Mouse (Mus musculus) kidney, postnatal 0 days (tissue): ENCODE data around the gene Ikzf1. TPM values are rescaled to one million over a fixed set of nuclear protein-coding genes. Genes with fewer than 3 reads are reported as not detected.

Source experiments
- ATAC-seq: fragments of 200-750 bp; cut with Nextera tagmentation; replicated peaks from 2 replicates; pipeline ENCODE4 v1.8.0; 2017; ENCODE audit warnings: low read depth, moderate number of reproducible peaks, moderate TSS enrichment, moderate library complexity; ENCODE audit not compliant: low FRiP score
- DNase-seq: peaks from one replicate; pipeline ENCODE4 v3.0.0-alpha.2; 2016; ENCODE audit warnings: low spot score
- H3K27ac ChIP-seq: fragments of 300-500 bp; sonication (generic); 2 replicates; pipeline ENCODE4 v1.5.1; 2014; ENCODE audit warnings: mild to moderate bottlenecking
- H3K27me3 ChIP-seq: fragments of 300-500 bp; sonication (generic); 2 replicates; pipeline ENCODE4 v1.6.1; 2014; ENCODE audit warnings: low read length, mixed read lengths; ENCODE audit not compliant: insufficient read depth
- H3K36me3 ChIP-seq: fragments of 300-500 bp; sonication (generic); 2 replicates; pipeline ENCODE4 v1.6.1; 2014; ENCODE audit warnings: low read length, mixed read lengths; ENCODE audit not compliant: insufficient read depth
- H3K4me1 ChIP-seq: fragments of 300-500 bp; sonication (generic); replicated peaks from 2 replicates; pipeline ENCODE4 v1.6.1; 2014; ENCODE audit warnings: antibody characterized with exemption, low read length, mixed read lengths; ENCODE audit not compliant: insufficient read depth
- H3K4me2 ChIP-seq: fragments of 300-500 bp; sonication (generic); 2 replicates; pipeline ENCODE4 v1.6.1; 2014; ENCODE audit warnings: mild to moderate bottlenecking, low read length, moderate library complexity, mixed read lengths
- H3K4me3 ChIP-seq: fragments of 300-500 bp; sonication (generic); replicated peaks from 2 replicates; pipeline ENCODE4 v1.5.1; 2014; ENCODE audit warnings: low read depth, low read length
- H3K9ac ChIP-seq: fragments of 300-500 bp; sonication (generic); 2 replicates; pipeline ENCODE4 v1.6.1; 2014; ENCODE audit warnings: low read depth, low read length
- H3K9me3 ChIP-seq: fragments of 300-500 bp; sonication (generic); replicated peaks from 2 replicates; pipeline ENCODE4 v1.6.1; 2016; ENCODE audit warnings: low read length, inconsistent platforms, mixed read lengths
- CTCF ChIP-seq: IDR thresholded peaks from 2 replicates; pipeline ENCODE4 v1.5.1; 2016; ENCODE audit warnings: antibody characterized with exemption, low read depth, mild to moderate bottlenecking, moderate library complexity
- WGBS: fragments of 180-500 bp; shearing (Covaris S2); extraction: QIAGEN DNeasy Blood & Tissue Kit; methylation state at CpG from one replicate; pipeline ENCODE4 v1.1.7; 2014; 5-methylcytosine and 5-hydroxymethylcytosine counted together
- polyA plus RNA-seq: library from polyadenylated mRNA; unstranded; fragments of >200 nt; fragmentation: Nextera tagmentation; extraction: Ambion mirVana; gene quantifications from 2 replicates; pipeline ENCODE4 v1.2.1, GENCODE M21; 2015

Gene Ikzf1
- polyA plus RNA-seq, 1 experiment from 2014 or later = 0.63 TPM

DNA sequence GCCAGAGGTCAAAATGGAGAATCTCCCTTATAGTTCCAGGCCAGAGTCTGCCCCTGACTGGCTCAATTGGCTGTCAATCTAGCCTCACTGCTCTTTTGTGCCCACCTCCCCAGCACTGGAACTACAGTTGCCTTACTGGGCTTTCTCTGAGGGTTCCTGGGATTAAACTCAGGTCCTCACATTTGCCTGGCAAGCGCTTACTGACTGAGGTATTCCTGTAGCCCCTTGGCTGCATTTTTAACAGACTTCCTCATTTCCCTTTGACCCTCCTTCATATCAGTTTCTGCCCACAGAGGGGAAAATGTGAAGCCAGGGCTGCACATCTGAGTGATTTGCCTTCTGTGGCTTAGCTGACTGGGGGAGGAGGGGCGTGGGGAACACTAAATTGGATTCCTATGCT is 9.3 kb downstream of the Ikzf1 start:
- Histone ChIP-seq H3K36me3 (no peaks in the 10 kb centered on the region), H3K9ac (no peak overlapping the region), H3K4me3 (no peak overlapping the region), H3K4me2 (no peak overlapping the region), H3K9me3 (no peaks in the 10 kb centered on the region), H3K27me3 (no peaks in the 10 kb centered on the region), H3K27ac (no peak overlapping the region), H3K4me1 (no peaks in the 10 kb centered on the region)
- DNase-seq (no peak), ATAC-seq (no peak)
- WGBS = 64% methylated on average over 2 of the region's 2 CpGs
- TF ChIP-seq CTCF = no peak

DNA sequence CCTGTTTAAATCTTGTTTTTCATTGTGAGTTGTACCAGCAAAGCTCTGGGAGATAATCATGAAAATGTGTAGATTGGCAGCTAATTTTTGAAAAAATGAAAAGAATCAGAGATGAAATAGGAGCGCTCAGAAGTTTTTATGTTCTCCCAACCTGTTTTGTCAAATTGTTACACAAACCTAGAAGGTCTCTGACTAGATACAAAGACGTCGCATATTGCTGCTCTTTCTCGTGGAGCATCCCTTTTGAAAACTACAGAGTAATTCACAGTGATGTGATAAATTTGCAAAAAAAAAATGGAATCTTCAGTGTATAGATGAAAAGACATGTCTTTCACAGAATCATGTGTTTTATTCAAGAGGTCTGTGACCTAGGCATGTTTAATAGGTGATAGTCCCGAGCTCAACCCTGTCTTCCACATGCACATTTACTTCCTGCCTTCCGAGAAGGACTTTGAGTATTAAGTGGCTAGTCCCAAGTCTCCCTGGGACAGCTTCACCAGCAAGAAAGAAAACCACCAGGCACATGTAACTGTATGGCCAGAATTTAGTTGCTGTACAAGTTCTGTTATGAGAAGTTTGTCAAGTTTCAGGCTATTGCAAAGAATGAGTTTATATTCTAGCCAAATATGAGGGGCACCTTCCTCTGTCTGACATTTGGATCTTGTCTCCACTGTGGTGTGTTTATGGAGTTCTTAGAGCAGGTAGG is 9.8 kb downstream of the Ikzf1 start:
- DNase-seq (no peak), ATAC-seq (no peak)
- Histone ChIP-seq H3K4me1 (no peaks in the 10 kb centered on the region), H3K9me3 (no peaks in the 10 kb centered on the region), H3K4me2 (no peak overlapping the region), H3K4me3 (no peak overlapping the region), H3K9ac (no peak overlapping the region), H3K27ac (no peak overlapping the region), H3K27me3 (no peaks in the 10 kb centered on the region), H3K36me3 (no peaks in the 10 kb centered on the region)
- TF ChIP-seq CTCF = no peak
- 79% methylated on average over 6 of the region's 6 CpGs for WGBS

DNA sequence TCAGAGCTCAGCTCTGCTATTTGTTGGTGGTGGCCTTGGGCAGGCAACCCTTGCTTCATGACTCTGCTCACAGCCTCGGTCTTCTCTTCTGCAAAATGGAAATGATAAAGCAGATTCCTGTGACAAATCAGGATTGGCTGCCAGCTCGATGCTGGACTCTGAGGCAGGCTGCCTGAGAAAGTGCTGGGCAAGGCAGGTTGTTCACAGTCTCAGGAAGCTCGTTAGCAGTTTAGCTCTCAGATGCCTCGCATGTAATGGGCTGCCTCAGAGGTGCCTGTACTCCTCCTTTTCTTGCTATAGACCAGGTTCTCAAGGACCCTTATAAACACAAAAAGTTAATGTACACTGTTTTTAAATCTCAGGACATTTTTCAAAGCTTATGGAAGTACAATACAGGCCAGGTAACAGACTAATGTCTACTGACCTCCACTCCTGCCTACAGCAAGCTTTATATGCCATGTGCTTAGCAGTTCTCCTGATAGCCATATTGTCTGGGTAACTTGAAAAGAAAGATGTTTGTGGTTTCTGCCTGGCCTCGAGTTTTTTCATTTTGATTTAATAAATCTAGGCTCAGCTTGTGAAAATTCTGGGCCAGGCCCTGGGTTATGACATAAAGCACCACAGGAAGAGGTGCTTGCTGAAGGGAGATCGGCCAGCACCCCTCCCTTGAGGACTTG is 10.5 kb downstream of the Ikzf1 start:
- WGBS = 64% methylated on average over 6 of the region's 6 CpGs
- Histone ChIP-seq H3K9ac (no peak overlapping the region), H3K4me3 (no peak overlapping the region), H3K27me3 (no peaks in the 10 kb centered on the region), H3K4me1 (no peaks in the 10 kb centered on the region), H3K27ac (no peak overlapping the region), H3K36me3 (no peaks in the 10 kb centered on the region), H3K4me2 (no peak overlapping the region), H3K9me3 (no peaks in the 10 kb centered on the region)
- no peak for ATAC-seq
- no peak for TF ChIP-seq CTCF
- no peak for DNase-seq

DNA sequence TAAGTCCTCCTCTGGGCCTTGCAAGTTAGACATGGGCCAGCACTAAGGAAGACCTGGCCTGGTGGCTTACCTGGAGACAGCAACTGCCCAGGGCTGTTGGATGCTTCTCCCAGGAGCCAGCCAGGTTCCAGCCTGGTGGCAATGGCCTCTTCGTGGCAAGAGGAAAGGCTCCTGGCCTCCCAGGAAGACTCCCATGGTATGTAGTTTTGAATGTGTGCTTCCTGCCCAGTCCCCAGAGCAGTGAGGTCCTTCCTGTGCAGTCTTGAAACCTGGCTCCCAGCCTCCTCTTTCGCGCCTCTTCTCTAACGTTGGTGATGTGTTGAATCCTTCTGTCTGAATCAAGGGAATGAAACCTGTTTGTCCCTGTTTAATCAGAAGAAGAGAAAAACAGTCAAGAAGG is 11.1 kb downstream of the Ikzf1 start:
- WGBS = 75% methylated on average over 4 of the region's 4 CpGs
- no peak overlapping the region for H3K4me2 ChIP-seq
- no peaks in the 10 kb centered on the region for H3K4me1 ChIP-seq

DNA sequence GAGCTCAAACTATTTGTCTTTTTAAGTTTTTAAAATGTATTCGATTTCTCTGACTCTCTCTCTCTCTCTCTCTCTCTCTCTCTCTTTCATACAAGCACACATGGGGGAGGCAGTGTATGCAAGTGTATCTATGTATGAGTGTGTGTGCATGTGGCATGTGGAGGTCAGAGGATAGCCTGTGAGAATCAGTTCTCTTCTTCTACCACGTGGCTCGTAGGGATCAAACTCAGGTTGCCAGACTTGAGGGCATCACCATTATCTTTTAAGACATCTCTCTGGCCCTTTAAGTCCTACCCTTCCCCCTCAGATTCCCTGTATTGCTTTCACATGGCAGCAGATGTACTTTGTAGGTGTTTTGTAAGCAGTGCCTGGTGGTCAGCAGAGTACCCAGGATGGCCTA is 12.0 kb downstream of the Ikzf1 start:
- Histone ChIP-seq H3K27me3 (no peaks in the 10 kb centered on the region), H3K27ac (no peak overlapping the region), H3K9ac (no peak overlapping the region), H3K36me3 (no peaks in the 10 kb centered on the region), H3K4me1 (no peaks in the 10 kb centered on the region), H3K4me2 (no peak overlapping the region), H3K4me3 (no peak overlapping the region), H3K9me3 (no peaks in the 10 kb centered on the region)
- ATAC-seq (no peak), DNase-seq (no peak)
- WGBS = 81% methylated on average over 3 of the region's 3 CpGs
- TF ChIP-seq CTCF = no peak

More for the DNA sequence above, 11.1 kb downstream of the Ikzf1 start:
- H3K9ac ChIP-seq = no peak overlapping the region
- H3K27me3 ChIP-seq = no peaks in the 10 kb centered on the region
- H3K9me3 ChIP-seq = no peaks in the 10 kb centered on the region
- no peak overlapping the region for H3K27ac ChIP-seq
- TF ChIP-seq CTCF = no peak
- H3K36me3 ChIP-seq = no peaks in the 10 kb centered on the region
- DNase-seq (no peak), ATAC-seq (no peak)
- no peak overlapping the region for H3K4me3 ChIP-seq

DNA sequence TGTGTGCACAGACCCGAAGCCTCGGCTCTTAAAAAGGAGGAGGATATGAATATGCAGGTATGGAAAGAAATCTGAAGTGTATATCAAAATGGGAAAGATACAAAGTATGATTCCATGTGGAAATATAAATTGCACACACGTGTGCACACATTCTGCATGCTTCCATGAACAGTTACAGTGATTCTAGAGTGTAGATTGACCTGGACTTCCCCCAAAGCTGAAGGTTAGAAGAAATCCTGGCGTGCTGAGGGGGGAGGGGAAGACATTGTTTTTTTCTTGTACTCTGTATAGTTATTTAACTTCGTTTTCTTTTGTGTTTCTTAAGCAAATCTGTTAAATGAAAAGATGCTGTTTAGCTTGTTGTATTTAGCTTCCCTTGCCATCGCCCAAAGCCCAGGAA is 16.6 kb downstream of the Ikzf1 start:
- H3K27me3 ChIP-seq = no peaks in the 10 kb centered on the region

More for the DNA sequence above, 16.6 kb downstream of the Ikzf1 start:
- Histone ChIP-seq H3K4me2 (no peak overlapping the region), H3K9me3 (no peaks in the 10 kb centered on the region), H3K27ac (no peak overlapping the region), H3K4me3 (no peak overlapping the region), H3K36me3 (no peaks in the 10 kb centered on the region), H3K4me1 (no peaks in the 10 kb centered on the region), H3K9ac (no peak overlapping the region)
- DNase-seq (no peak), ATAC-seq (no peak)
- WGBS = 69% methylated on average over 6 of the region's 6 CpGs
- TF ChIP-seq CTCF = no peak
